Mouse (Mus musculus): ENCODE measurements around the gene Arsb.

DNA sequence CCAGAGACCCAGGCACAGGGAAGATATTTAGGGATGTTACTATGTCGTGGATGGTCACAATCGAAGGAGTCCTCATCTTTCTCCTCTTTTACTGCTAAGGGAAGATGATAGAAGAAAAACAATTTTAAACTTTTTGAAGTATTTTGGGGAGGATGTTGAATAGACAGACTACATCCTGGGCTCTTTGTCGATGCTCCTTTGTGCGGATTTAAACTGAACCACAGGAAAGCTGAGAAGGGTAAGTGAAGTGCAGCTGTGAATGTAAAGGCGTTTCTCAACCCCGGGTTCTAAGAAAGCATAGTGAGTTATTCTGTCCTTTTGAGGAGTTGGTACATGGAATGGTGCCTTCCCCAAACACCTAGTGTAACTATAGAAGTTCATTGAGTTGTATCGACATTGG lies 14.8 kb upstream of the Arsb start:
- TF ChIP-seq POLR2A (IDR thresholded peaks at IDR 0.05; ENCODE audit: low read depth, low read length): no peak
- TF ChIP-seq CTCF (IDR thresholded peaks at IDR 0.05; ENCODE audit: borderline replicate concordance, insufficient read depth, low read length): no peak
